Mouse (Mus musculus) CD8-positive naive resting alpha-beta T cell, adult 2 months (primary cell): Measurements from ENCODE around the gene Kcnj9.

Source experiments
- DNase-seq, 2 experiments: peaks; one replicate each; pipeline ENCODE4 v3.0.0; 2022; ENCODE audit warnings: low read depth in 2 of 2, low spot score in 2 of 2

The Kcnj9 gene

DNA sequence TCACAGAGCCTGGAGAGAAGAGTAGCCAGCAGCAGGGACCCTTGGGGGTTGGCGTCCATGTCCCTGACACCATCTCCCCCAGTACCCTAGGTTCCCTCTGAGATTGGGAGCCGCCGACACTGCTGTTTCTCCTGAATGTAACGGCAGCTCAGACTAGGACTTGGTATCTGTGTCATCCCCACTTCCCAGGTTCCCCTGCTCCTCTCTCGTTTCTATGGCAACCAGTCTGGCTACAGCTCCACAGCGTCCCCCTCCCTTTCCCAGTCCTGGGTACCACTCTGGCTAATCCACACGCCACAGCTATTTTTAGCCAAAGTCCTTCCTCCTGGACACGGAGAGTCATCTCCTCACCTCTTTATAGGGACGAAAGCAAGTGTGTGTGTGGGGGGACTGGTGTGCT is at the start of gene Kcnj9:
Gene Kcnj9, minus strand, starts transcription at position 188 of the 400 bp plus-strand sequence.
- no peak for DNase-seq

DNA sequence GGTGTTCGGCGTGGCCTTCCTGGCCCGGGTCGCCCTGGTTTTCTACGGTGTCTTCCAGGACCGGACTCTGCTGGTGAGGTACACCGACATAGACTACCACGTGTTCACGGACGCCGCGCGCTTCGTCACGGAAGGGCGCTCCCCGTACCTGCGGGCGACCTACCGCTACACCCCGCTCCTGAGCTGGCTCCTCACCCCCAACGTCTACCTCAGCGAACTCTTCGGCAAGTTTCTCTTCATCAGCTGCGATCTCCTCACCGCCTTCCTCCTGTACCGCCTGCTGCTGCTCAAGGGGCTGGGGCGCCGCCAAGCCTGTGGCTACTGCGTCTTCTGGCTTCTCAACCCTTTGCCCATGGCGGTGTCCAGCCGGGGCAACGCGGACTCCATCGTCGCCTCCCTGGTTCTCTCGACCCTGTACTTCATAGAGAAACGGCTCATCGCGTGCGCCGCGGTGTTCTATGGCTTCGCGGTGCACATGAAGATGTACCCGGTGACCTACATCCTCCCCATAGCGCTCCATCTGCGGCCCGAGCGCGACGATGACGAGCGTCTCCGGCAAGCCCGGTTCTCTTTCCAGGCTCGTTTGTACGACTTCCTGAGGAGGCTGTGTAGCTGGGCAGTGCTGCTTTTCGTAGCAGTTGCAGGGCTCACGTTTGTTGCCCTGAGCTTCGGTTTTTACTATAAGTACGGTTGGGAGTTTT is 47.8 kb upstream of the Kcnj9 start:
- DNase-seq = peak; percentile 31 to 34

DNA sequence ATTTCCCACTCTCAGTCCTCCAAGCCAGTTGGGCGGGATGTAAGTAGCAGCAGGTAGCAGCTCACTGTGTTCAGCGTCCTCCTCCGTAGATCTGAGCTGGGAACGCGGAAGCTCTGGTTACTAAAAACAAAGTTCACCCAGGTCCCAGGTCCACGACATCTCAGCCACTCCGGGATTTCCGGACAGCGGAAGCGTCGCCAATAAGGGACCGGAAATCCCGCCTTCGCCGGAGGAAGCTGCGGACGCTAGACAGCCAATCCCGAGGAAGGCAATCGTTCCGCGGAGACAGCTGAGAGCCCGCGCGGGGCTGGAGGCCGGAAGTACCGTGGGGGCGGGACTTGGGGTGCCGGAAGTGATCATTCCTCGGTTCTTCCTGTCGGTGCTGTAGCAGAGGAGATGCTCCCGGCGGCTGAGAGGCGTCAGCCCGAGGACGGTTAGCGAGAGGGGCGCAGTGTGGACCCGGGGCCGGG is 47.1 kb upstream of the Kcnj9 start, which contains the start of gene Pigm:
Gene Pigm, plus strand, starts transcription at position 349 of the 470 bp plus-strand sequence.
- peak; percentile 98 for DNase-seq

DNA sequence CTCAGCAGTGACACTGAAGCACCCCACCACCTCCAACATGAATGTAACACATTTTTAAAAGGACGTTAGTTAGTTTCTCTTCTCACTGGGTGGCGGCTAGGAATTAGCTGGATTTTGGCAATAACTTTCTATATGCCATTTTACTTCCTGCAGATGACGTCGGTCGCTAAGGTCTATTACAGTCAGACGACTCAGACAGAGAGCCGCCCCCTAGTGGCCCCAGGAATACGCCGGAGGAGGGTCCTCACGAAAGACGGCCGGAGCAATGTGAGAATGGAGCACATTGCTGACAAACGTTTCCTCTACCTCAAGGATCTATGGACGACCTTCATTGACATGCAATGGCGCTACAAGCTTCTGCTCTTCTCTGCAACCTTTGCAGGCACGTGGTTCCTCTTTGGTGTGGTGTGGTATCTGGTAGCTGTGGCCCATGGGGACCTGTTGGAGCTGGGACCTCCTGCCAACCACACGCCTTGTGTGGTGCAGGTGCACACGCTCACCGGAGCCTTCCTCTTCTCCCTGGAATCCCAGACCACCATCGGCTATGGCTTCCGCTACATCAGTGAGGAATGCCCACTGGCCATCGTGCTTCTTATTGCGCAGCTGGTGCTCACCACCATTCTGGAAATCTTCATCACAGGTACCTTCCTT is 39.8 kb upstream of the Kcnj9 start:
- DNase-seq = peak; percentile 67 to 77

DNA sequence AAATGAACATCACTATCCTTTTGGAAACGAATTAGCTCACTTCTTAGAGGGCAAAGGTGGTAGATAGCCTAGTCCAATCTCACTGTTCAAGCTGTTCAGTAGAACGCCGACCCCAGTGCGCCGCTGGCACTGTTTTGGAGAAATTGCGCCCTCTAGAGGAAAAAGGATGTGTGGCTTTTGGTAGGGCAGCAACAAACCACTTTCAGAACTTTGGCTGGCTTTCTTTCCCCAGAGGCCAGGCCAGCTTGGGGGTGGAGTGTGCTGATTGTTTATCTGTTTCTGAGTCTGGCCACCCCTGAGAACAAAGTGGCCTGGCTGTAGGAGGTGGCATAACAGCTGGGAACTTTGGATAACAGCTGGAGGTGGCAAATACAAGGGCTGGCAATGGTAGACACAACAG is 35.6 kb upstream of the Kcnj9 start:
- peak; percentile 18 to 39 for DNase-seq

DNA sequence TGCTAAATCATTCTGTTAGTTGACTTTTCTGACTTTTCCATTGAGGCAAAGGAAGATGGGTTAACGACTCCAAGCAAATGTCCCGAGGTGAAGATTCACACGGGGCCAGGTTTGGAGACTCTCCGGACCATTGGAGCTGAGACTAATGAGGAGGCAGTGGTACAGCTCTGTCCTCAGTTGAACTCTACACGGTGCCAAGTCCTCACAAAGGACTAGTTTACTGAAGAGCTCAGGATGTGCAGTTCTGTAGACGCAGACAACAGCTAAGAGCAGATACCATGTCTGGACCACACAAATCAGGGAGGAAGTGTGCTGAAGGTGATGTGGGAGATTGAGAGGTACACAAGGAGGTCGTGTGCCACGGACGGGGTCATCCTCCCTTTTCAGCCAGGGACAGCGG is 29.2 kb upstream of the Kcnj9 start:
- DNase-seq = no peak

DNA sequence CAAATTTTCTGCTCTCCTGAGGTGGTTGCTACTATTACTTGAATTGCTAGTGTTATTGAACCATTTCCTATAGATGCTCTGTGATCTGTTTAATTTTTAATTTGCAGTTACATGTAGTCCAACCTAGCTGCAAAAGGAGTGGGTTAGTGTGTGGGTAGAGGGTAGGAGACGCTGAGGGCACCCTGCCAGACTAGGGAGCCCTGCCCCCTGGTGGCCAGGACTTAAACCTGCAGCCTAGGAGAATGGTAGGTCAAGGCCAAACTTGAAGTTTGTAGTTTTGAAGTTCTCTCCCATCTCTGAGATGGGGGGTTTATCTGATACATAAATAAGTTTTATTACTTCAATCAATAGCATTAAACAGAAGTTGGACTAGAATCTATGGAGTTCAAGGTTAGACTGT is 28.4 kb upstream of the Kcnj9 start:
- DNase-seq = peak; percentile 47 to 55

DNA sequence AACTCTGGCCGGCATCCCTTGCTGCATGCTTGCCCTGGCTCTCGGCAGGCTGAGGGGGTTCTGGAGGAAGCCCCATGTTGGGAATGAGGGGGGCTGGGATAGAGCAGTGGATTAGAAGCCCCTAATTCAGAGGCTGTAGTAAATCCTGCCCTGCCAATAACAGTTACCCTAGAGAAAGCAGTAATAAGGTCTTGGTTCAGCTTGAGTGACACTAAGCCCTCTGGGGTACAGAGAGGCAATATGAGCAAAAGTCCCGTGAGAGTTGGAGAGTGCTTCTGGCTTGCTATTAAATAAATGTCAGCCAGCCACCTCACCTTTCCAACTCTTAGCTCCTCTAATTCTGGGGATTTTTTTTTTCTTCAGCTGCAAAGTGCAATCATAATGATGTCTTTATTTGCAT is 26.2 kb upstream of the Kcnj9 start:
- DNase-seq = no peak

DNA sequence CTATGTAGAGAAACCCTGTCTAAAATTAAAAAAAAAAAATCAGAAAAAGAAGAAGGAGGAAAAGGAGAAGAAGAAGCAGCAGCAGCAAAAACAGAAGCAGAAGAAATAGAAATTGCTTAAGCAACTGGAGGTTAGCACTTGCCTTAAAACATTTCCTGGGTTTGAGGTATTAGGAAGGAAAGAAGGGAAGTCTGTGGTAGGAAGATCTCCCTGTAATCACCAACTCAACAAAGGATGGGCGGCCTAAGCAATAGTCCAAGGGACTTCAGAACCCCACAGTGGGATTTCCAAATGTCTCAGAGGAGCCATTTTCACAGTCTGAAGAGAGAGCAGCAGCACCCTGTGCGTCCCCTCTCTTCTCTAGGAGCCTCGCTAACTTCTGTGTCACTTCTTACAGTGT is 23.3 kb upstream of the Kcnj9 start:
- DNase-seq = no peak

DNA sequence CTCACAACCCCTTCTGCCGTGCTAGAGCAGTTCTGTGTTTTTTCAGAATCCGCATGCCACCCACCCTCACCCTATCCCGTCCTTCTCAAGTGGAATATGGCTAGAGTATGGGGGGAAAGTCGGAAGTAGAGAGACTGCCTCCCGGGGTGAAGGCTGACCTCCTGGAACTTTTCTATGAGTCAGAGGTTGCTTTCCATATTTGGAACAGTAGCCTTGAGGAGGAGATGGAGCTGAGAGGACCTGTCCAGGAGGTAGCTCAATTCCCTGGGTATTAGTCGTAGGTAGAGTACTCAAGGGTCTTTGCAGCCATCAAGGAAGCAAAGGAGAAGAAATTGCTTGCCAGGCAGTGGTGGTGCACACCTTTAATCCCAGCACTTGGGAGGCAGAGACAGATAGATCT is 22.9 kb upstream of the Kcnj9 start:
- DNase-seq = no peak

DNA sequence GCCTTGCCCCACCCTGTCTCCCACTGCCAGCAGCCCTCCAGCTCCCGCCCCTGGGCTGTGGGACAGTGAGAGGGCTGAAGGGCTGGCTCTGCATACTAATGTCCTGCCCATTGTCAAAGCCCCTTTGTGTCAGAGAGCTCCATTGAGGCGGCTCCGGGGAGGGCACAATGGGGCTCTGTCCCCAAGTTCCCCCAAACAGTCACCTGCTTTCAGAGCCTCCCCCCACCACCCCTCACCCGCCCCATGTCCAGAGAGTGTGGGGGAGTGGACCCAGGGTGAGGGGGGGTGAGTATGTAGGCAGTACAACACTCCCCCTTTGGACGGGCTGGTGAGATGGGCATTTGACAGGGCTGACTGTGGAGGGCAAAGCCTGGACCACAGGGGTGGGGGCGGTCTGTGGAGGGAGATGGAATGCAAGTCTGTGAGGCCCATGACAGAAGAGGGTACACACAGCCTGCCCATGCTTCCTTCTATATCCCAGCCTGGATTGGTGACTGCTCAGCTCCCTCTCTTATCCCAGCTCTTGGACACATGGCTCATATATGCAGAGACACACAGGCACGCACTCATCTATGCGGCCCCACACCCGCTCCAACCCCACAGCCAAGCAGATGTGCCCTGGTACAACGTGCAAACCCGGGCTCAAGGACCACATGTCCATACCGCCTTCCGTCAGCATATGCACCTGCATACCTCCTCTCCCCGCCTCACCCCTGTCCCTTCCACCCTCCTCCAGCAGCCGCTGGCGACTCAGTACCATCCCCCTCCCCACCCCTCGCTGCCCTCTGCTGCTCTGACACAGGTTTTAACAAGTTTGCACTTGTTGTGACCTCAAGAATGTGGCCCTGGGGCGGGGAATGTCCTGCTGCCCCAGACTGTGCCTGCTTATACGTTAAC is 21.0 kb upstream of the Kcnj9 start:
- DNase-seq = no peak

DNA sequence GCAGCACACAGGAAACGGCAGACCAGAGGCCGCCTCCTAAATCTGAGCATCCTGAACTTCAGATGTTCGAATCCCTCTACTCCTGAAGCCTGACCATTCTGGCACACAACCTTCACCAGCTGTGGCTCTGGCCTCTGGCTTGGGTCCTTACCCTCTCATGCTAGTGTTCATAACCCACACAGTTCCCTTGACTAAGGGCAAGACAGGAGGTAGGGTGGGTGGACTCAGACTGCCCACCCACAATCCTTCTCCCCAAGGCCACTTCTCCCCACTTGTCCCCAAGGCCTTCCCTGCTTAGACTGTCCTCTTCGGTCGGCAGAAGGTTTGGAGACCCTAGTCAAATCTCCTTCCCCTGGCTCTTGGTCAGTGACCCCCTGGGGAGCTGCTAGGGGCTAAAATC is 20.4 kb upstream of the Kcnj9 start:
- DNase-seq = no peak

DNA sequence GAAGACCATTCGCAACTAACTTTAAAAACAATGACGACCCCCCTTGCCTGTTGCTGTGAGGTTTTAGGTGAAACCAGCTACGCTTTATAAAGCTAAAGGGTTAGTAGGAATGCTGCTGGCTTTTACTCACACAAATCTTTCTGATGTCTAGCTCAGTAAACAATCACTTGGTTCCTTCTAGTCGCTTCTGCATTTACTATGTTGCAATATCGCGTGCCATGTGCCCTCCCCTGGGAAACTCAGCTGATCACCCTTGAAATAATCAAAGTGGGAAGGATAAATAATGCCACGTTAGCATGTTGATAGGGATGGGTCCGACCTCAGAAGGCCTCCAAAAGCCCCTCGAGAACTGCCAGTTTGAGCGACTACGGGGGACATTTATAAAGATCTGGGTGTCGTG is 18.3 kb upstream of the Kcnj9 start:
- no peak for DNase-seq

DNA sequence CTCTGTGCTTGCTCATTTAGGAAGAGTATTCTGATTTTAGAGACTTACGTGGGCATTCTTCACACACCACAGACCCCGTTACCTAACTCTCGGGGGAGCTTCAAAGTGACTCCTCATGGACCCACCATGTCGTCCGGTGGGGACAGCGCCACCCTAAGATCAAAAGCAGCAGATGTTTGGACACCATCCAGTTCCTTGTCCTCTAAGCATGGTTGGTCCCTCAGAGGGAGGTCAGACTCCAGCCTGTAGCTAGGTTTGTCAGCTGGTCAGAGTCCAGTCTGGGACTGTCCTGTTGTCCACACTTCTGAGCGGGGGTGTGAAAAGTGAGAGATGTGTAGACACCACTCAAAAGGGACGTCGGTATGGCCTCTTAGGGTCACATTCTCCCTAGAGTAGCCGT is 17.6 kb upstream of the Kcnj9 start:
- no peak for DNase-seq

DNA sequence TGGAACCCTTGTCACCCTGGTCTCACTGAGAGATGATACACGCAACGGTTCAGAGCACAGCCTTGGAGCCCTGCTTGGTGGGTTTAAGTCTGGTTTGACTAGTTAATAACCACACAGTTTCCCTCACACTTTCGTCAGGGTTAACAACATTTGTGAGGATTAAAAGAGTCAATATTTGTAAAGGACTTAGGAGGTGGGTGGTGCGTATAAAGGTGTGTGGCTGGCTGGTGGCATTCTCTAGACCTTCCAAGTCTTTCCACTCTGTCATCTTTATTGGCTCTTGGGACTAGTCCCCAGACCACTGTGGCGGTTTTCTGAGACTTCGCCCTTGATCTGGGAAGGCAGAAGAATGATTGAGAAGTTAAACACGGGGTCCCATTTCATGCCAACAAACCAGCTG is 15.7 kb upstream of the Kcnj9 start:
- DNase-seq = no peak

DNA sequence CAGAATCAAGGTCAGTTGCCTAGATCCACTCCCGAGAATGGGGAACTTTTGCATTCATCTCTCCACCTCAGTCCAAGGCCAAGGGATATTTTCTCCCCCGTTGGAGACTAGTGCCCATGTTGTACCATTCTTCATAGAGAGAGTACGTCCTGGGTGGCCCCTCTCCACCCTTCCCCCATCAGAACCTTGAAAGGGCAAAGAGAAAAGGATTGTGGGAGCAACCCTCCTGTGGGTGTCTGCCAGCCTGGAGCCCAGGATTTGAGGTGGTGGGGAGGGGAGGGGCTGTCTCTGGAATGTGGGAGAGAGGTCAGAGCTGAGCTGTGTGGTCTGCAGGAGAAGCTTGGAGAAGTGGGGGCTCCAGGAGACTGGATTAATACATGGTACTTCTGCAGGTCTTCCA is 14.8 kb upstream of the Kcnj9 start:
- DNase-seq = no peak

DNA sequence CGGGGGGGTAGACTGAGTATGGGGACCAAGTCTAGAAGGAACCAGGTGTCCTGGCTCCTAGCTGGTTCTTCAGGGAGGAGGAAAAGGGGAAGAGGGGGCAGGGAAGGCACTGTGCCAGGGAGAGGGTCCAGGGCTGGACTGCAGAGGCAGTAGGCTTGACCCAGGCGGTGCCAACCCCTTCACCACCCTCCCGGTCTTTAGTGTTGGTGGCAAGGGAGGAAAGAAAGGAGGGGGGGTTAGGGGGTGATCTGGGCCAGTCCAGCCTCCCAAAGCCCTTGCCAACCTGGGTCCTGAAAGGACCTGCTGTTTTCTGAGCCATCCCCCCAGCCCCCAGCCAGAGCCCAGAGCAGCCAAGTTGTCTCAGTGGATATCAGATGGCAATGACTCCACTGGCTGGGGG is 13.6 kb upstream of the Kcnj9 start:
- DNase-seq = no peak

DNA sequence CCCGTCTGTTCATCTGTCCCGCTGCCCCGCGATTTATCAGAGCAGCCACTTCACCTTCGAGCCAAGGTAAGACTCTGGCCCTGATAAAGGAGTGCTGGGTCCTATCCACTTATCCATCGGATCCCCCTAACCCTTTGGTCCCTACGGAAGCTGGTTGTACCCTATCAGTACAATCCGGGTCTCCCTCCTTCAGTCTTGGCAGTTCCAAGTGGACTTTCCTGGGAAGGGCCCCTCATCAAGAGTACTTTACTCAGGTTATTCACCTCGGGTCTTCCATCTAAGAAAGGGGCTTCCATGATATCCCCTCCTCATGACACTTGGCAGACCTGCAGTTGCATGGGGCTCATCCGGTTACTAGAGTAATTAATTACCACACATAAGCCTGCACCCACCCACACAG is 12.3 kb upstream of the Kcnj9 start:
- no peak for DNase-seq

DNA sequence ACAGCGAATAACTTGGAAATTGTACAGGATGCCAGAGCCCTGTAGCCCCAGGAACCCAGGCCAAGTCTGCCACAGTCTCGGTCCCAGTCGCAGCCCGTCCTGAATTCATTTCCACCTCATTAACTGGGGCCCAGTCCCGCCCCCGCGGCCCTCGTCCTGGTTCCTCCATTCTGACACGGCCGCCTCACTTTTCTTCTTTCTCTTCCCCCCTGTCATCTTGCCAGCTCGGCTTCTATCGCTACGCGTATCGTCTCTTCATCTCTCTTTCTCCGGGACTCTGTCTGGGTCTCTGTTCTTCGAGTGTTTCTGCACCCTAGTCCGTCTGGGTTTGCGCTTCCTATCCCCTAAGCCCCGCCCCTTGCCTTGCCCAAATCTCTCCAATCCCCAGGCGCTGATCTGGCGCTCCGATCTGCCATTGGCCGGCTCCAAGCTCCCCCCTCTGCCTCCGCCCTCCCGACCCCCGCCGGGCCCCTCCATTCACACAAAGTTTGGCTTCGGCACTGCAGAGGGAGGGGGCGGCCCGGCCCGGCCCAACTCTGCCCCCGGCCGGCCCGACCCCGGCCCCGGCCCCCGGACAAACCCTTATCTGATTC is 11.7 kb upstream of the Kcnj9 start, which contains the start of gene Kcnj10:
Gene Kcnj10, plus strand, starts transcription at position 482 of the 593 bp plus-strand sequence.
- DNase-seq = peak; percentile 27 to 53

DNA sequence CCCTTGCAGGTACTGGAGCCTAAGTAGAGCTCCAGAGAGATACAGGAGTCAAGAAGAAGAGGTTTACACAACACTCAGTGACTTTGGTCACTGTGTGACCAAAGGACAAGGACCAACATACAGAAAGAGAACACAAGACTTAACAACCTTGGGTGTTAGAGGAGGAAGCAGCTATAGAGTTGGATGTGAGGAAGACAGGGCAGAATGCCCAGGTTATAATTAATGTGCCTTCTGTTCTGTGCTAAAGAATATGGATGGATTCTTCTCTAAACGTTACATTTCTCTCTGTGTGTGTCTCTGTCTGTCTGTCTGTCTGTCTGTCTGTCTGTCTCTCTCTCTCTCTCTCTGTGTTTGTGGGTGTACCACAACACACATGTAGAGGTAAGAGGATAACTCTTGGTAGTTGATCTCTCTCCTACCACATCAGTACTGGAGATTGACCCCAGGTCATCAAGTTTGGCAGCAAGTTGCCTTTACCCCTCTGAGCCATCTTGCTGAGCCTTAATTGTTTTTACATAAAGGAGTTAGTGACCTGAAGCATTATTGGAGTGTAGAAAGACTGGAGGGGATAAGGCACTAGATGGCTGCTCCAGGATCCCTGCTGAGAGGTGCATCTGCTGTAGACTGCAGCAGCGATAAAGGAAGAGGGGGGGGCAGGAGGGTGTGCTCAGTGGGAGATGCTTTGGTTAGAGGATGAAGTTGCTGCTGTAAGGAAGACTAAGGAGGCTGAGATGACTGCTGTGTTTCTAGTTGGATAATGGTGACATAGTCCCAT is 8.5 kb upstream of the Kcnj9 start:
- no peak for DNase-seq

DNA sequence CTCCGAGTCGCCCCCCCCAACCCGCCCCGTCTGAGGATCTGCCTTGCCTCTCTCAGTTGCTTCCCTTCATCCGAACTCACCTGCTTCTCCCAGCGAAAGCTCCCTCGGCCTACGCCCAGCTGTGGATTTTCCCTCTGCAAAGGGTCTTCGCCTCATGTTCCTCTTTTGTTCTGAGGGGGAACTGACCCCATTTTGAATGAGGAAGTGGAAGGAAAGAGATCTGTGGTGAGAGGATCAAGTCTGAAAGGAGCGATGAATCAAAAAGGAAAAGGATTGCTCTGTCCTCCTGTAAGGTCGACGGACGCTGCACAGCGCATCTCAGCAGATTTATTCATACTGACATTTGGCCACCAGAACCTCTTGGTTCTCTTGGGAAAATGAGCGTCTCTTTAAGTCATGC is 6.7 kb upstream of the Kcnj9 start:
- no peak for DNase-seq
